Mouse (Mus musculus) lung, postnatal 10 days (tissue): Measurements from ENCODE around the gene Cachd1.

ENCODE experiments used
- DNase-seq: peaks from one replicate; pipeline ENCODE4 v3.0.0; 2021

Gene Cachd1

DNA sequence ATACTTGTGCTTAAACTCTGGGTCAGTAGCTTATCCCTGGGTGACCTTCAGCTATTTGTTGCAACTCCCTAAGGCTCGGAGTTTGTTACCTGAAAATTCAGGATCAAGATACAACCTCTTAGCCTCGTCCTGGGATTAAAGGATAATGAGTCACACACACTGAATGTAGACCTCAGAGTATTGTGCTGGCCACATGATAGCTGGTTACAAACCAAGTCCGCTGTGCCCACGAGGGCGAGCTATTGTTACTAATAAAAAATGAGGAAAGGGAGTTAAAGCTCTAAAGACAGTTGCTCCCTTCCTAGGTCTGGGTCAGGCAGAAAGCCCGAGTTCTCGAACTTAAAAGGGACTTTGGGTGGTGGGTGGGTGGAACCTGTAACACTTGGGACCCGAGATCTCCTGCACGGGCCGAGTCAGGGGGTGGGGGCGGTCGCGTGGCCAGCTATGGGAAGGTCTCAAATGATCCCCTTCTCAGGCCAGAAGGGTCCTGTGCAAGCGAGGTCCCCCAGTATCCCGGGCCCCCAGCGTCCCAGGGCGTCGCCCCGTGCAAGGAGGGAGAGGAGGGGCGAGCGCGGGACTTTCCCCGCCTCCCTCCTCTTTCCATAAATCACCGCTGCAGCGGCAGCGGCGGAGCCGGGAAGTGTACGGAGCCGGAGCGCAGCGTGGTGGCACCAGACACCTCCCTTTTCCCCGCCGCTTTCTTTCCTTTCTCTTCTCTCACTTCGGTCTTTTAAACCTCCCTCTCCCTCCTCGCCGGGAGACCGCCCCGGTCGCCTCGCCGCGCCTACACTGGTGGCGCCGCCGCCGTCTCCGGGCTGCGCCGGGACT lies at the start of gene Cachd1:
Cachd1 (plus strand) TSS at position 633 of the 828 bp plus-strand sequence.
- DNase-seq = peak; percentile 82

GRCm38 (mm10) chr4:100728896-100729479 lies 47.5 kb upstream of the Cachd1 start:
- DNase-seq = peak; percentile 48

- no peak for DNase-seq
These were observed 41.2 kb upstream of the Cachd1 start for GRCm38 (mm10) chr4:100735098-100735935.

DNA sequence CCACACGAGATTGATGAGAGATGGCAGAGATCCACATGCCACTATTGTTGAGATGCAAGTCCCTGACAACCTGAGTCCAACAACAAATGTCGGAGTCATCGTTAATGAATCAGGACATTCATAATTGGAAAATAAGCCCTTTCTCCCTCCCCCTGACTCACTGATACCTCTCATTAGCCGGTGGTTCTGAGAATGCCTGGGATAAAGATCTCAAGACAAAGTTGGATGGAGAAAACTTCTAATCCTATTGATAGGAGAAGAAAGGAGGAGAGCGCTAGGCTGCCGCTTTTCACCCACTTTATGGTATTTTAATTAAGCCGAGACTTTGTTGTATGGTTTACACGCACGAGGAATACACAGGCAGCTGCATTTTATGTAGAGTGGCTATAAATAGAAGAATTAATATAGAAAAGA lies 40.5 kb upstream of the Cachd1 start:
- DNase-seq = no peak

GRCm38 (mm10) chr4:100743615-100744014 lies 32.9 kb upstream of the Cachd1 start:
- DNase-seq = no peak

- no peak for DNase-seq
These were observed 24.2 kb upstream of the Cachd1 start for GRCm38 (mm10) chr4:100752278-100752677.

- no peak for DNase-seq
These were observed 20.8 kb upstream of the Cachd1 start for GRCm38 (mm10) chr4:100755632-100756031.

GRCm38 (mm10) chr4:100756499-100756898 lies 20.0 kb upstream of the Cachd1 start:
- no peak for DNase-seq

- no peak for DNase-seq
These were observed 18.1 kb upstream of the Cachd1 start for GRCm38 (mm10) chr4:100758265-100758898.

DNA sequence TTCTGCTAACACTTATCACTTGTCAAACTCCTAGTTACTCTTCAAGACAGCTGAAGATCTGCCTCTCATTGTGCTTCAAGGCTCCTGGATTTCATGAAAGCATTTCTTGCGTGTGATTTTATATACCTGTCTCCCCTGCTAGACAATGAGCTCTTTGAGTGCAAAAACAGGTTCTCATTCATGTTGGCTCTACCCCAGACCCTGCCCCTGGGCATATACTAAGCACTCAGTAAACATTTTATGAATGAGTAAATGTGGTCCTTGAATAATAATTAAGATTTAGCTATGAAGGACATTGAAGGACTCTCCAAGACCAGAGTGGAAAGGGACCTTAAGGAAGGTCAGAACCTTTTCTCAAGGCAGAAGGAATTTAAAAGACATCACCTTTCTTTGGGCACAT lies 16.9 kb upstream of the Cachd1 start:
- no peak for DNase-seq

DNA sequence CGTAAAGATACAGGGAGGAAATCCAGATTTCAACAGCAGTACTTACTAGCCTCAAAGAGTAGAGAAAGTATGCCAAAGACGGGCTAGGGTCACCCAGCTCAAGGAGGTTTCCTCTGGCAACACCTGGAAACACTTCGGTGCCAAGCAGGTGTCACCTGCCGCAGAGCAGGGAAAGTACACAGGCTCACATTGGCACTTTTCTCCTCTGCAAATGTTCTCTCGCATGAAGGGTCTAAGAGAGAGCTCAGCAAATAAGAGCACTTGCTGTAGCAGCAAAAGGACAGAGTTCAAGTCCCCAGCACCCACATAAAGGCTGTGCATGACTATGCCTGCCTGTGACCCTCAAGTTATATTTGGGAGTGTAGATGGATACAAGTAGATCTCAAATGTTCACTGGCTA lies 16.1 kb upstream of the Cachd1 start:
- DNase-seq = no peak

- peak; percentile 12 for DNase-seq
These were observed 7.9 kb upstream of the Cachd1 start for GRCm38 (mm10) chr4:100768606-100769005.

GRCm38 (mm10) chr4:100776871-100777375 lies 448 bp downstream of the Cachd1 start:
- DNase-seq = peak; percentile 69

GRCm38 (mm10) chr4:100777376-100778041 lies 1.0 kb downstream of the Cachd1 start:
- peak; percentile 56 for DNase-seq

GRCm38 (mm10) chr4:100778082-100778481 lies 1.6 kb downstream of the Cachd1 start:
- DNase-seq = no peak

- no peak for DNase-seq
These were observed 2.5 kb downstream of the Cachd1 start for GRCm38 (mm10) chr4:100779023-100779422.

DNA sequence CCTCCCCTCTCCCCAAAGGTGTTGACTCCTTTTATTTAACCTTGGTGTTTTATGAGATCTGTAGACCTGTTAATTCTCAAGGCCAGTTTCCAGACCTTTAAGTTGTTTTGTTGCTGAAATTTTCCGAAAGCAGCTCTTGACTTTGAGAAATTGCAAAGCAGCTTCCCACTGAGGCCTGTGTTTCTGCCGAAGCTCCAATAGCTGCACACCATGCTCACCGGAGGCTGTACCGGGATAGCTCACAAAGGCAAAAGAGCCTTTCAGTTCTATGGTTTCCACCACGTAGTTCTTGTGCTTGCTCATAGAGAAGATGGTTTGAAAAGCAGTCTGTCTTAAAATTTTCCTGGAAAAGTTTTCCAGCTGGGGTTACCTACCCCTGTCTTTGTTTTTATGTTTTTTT lies 3.2 kb downstream of the Cachd1 start:
- no peak for DNase-seq

GRCm38 (mm10) chr4:100780911-100781310 lies 4.4 kb downstream of the Cachd1 start:
- DNase-seq = peak; percentile 16

DNA sequence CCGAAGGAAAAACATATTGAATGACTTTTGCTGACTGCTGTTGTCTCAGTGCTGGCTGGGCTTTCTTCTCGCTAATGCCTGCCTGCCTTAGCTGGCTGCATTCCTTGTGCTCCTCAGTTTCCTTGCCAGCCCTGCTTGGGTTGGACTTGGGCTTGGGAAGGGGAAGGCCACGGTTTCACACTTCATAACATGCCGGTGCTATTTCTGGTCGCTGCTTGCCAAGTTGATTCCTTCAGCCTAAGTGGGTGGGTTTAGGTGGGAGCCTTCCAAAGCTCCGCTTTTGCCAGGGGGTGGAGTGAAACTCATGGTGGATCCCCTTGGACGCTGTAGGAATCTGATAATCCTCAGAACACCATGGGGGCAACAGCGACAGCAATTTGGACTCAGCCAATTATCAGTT lies 5.9 kb downstream of the Cachd1 start:
- peak; percentile 55 for DNase-seq

DNA sequence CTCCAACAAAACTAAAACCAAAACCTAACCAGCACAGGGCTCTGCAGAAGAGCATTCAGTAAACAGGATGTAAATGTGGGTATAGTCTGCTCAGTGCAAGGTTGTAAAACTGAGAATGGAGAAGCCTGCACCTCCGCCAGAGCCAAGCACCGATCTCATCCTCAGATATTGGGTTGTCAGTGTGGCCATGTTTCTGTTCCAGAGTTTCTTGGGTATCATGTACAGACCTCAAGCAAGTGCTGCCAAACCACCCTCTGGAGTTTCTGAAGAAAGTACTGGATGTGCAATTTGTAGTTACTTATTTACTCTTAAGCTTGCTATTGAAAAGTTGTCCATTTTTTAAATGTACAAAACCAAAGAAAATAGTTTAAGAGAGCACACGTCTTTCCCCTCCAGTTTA lies 6.4 kb downstream of the Cachd1 start:
- no peak for DNase-seq

- no peak for DNase-seq
These were observed 10.7 kb downstream of the Cachd1 start for GRCm38 (mm10) chr4:100787201-100787600.

GRCm38 (mm10) chr4:100790176-100790575 lies 13.7 kb downstream of the Cachd1 start:
- DNase-seq = no peak
